Mouse (Mus musculus): ENCODE results near the gene Gm12569.
A peak's percentile ranks its signal among the peaks of the same experiment; 100 is the strongest.

Gene Gm12569

GRCm38 (mm10) chr11:51220308-51220707 is at the start of gene Gm12569:
Gm12569 (plus strand) TSS chr11:51220473.
- no peak for DNase-seq (ENCODE audit: extremely low read depth, low read depth, low spot score)

DNA sequence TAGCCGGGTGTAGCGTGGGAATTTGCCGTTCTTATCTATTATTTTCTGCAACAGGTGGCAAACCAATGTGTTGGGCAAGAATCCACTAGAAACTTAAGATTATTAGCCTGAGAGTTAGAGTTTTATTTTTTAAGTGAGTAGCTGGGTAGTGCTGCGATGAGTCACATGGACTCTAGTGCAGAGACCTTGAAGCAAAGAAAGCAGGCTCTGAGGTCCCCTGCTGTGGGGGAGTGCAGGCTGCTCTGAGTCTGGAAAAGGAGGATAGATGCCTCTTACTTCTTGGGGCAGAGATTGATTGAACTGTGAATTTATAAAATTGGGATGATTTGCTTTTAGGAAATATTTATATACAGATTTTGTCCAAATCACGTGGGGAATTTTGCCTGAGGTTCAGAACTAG is 17.5 kb upstream of the Gm12569 start:
- no peak for DNase-seq (ENCODE audit: extremely low read depth, low read depth, low spot score)

DNA sequence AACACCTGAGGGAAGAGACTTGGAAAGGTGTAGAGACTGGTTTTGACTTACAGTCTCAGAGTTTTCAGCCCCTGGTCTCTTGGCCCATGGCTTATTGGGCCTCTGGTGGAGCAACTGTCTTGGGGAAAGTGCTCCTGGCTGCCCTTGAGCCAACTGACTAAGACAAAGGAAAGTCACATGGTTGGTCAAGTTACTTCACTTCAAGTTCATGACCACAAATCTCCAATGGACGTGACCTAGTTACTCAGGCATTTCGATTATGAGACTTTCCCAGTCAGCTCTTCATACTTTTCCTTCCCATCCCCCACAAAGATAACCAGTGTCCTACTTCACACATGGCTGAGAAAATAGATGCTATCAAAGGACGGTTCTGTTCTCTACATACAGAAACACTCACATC is 12.5 kb upstream of the Gm12569 start:
- no peak for DNase-seq (ENCODE audit: extremely low read depth, low read depth, low spot score)

DNA sequence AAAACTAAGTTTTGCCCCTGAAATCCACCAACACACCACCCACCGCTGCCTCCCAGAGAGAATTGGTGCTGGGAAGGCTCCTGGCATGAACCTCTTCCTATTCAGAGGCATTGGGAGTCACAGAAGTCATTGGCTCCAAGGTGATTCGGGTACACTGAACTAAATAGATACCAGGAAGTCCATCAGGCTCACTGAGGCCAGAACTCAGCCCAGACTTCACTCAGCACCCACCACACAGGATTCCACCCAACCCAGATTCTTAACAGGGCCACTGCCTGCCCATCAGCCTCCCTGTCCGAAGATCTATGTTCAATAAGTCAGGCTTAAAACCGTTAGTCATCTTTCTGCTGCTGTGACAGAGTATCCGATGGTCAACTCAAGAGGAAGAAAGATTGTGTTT is 8.8 kb upstream of the Gm12569 start:
- DNase-seq (ENCODE audit: extremely low read depth, low read depth, low spot score) = no peak

DNA sequence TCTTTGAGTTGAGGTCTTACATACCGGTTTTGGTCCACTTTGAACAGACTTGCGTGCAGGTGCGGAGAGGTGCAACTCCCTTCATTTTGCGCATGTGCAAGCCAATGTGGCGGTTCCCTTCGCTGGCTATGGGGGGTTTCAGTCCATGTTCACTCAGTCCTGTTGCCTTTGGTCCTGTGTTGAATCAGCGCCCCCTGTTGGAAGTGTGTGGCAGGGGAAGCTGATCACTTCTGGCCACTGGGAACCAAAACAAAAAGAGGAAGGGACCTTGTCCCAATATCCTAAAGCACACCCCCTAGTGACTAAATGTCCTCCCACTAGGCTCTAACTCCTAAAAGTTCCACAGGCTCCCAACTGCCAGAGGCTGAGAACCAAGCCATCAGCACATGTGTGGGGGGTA is 6.3 kb upstream of the Gm12569 start:
- no peak for DNase-seq (ENCODE audit: extremely low read depth, low read depth, low spot score)

DNA sequence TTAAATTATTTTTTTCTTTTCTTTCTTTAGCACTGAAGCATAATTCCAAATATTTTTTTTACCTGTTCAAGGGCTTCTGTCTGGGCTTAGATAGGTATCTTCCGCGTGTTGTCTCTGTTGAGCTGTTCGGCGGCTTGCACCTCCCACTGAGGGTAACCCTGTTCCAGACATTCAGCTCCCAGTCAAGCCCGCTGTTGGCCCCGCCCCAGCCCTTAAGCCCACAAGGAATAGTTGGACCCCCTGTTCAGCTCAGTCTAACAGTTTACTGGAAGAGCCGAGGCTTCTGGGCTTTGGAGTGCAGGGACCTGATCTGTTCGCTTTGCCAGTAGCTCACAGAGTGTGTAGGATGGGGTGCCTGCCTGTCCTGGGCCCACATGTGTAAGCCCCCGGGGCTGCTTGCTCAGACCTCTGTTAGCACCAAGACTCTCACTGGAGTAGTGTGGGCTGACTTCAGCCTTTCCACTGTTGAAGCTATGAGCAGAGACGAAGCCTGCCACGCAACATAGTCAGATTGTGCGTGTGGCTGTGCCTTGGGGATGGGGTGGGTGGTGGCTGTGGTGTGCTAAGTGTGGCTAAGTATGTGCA is 785 bp upstream of the Gm12569 start:
- DNase-seq (ENCODE audit: extremely low read depth, low read depth, low spot score) = no peak

DNA sequence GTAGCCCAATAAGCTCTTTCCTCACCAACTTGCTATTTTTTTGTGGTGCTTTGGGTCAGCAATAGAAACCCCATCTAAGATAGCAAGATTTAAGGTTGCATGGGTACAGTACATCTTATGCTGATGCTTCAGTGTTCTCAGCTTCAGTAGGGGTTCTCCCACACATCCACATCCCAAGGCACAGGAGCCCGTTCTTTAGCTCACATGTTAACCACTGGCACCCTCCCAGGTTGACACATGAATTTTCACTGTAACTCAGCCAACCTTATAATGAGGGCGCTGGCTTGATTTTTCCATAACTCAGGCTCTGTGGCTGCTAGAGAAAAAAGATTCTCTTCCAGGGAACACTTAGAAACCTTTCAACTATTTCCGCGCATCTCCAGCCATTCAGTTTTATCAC is 6.8 kb downstream of the Gm12569 start:
- no peak for DNase-seq (ENCODE audit: extremely low read depth, low read depth, low spot score)

DNA sequence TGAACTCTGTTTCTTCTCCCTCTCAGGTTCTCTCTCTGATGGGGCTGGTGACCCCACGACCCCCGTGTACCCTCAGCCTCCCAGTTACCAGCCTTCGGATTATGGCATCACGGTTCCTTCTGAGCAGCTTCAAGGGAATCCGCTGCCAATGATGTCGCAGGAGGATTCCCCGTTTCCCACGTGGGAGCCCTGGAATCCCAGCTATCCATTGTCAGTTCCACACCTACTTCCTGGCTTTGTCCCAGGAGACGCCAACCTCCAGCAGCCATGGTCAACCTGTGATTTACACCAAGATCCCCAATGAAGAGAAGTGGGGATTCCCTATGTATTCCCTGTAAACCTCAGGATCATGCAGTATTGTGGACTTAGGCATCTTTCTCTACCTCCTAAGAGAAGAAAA is 14.4 kb downstream of the Gm12569 start:
- DNase-seq (ENCODE audit: extremely low read depth, low read depth, low spot score) = no peak

- DNase-seq (ENCODE audit: extremely low read depth, low read depth, low spot score) = no peak
Observed at GRCm38 (mm10) chr11:51242897-51243296, 22.6 kb downstream of the Gm12569 start.

GRCm38 (mm10) chr11:51257006-51257405 is 36.7 kb downstream of the Gm12569 start:
- DNase-seq (ENCODE audit: extremely low read depth, low read depth, low spot score) = no peak

DNA sequence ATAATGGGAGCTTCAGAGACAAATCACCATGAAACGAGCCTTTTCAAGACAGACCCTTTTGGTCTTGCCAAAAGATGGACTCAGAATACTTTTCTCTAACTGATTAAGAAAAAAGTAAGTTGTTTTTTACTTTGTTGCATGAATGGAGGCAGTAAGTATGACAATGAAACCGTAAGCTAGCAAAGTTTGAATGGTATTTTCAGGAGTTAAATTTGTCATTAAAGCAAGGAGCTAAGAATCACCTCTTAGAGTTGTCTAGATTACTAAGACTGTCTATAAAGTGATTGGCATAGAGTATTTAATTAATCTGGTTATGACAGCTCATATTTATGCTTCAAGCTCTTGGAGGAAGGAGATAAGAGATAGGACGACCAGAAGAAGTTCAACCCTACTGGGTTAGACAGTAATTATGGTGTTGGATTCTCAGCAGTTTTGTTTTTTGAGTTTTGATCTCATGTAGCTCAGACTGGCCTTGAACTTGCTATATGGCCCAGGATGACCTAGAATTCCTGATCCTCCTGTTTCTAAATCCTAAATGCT is 41.5 kb downstream of the Gm12569 start, which contains the start of gene Clk4:
TSS of gene Clk4 (plus strand) at position 51 of the 540 bp plus-strand sequence.
- no peak for DNase-seq (ENCODE audit: extremely low read depth, low read depth, low spot score)

DNA sequence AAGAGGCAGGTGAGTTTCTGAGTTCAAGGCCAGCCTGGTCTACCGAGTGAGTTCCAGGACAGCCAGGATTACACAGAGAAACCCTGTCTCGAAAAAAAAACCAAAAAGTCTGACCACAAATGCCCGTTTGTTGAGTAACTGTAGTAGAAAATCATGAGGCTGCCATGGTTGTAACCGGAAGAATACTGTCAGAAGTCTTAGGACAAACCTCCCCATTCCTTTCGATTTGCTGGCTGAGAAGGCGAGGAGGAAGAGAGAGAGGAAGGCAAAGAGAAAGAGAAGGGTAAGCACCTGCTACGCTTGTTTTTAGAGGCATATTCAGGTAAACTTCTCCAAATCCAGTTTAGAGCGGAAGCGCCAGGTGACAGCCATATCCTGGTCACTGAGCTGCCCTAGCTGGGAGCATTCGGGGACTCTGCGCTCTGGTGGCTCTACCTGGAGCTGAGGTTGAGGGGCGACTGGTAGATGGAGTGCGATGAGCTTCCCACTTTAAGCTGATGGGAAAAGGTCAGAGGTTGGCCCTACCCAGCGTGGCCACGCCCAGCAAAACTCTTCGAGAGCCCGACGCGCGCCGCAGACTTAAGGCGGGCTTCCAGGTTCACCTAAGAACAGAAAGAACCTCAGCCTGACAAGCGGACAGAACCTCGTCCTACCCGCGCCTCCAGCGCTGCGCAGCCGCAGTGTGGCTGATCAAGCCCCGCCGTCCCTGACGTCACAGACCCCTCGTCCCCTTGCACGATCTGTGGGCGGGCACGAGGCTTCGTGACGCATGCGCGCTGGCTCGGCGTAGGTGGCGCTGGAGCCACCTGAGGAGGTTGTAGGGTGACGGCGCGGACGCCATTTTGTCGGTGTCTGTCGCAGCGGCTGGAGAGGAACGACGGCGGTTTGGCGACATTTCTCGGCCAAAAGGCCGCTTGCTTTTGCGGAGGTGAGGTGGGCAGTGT is 42.3 kb downstream of the Gm12569 start, which contains the start of gene BC049762:
TSS of gene BC049762 (minus strand) at position 705 of the 944 bp plus-strand sequence.
- peak; percentile 51 for DNase-seq (ENCODE audit: extremely low read depth, low read depth, low spot score)

GRCm38 (mm10) chr11:51263286-51263831 is 43.1 kb downstream of the Gm12569 start:
- DNase-seq (ENCODE audit: extremely low read depth, low read depth, low spot score) = no peak

- DNase-seq (ENCODE audit: extremely low read depth, low read depth, low spot score) = no peak
Observed at GRCm38 (mm10) chr11:51264352-51264751, 44.1 kb downstream of the Gm12569 start.

- DNase-seq (ENCODE audit: extremely low read depth, low read depth, low spot score) = no peak
Observed at GRCm38 (mm10) chr11:51265326-51265725, 45.1 kb downstream of the Gm12569 start.

DNA sequence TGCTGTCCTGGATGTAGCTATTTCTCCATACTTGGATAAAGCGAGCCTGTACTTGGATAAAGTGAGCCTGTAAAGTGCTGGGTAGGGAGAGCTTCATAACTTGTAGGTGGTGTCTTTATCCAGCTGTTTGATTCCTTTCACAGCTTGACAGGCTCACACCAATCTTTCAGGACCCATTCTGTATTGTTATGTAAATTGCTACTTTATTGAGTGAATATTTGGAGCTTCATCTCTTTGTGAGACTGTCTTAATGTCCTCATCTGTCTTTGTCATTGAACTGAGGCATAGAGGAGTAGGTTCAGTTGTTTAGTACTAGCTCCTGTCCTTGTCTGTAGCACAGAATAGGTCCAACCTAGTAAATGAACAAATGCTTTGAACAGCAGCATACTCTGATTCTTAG is 54.1 kb downstream of the Gm12569 start:
- no peak for DNase-seq (ENCODE audit: extremely low read depth, low read depth, low spot score)
